Mouse (Mus musculus) right cerebral cortex, postnatal 25 days (tissue): ENCODE results near the gene Dgkg.

ENCODE experiments used
- DNase-seq: peaks from one replicate; pipeline ENCODE4 v3.0.0; 2022

Dgkg gene

GRCm38 (mm10) chr16:22593907-22594306 lies 63.1 kb downstream of the Dgkg start:
- DNase-seq: no peak

DNA sequence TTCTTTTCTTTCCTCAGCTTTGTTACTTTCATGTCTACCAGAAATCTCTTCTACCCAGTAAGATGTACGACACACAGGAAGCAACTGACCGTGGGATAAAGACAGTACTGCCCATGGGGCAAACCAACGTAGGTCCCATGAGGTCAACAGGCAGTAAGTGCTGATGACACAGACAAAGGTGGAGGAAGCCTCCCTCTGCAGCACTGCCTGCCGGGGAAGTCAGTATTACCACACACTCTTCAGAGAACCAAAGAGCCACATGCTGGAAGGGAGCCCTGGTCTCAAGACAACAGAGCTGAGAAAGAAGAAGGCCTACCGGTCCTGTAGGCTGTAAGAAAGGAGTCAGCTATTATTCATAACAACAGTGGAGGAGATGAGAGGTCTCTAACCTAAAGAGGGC lies 67.4 kb downstream of the Dgkg start:
- no peak for DNase-seq

- DNase-seq: no peak
These were observed 70.7 kb downstream of the Dgkg start for GRCm38 (mm10) chr16:22586151-22586836.

- no peak for DNase-seq
These were observed 71.5 kb downstream of the Dgkg start for GRCm38 (mm10) chr16:22585523-22585922.

GRCm38 (mm10) chr16:22583401-22583800 lies 73.6 kb downstream of the Dgkg start:
- no peak for DNase-seq

GRCm38 (mm10) chr16:22582173-22582929 lies 74.7 kb downstream of the Dgkg start:
- DNase-seq: no peak

DNA sequence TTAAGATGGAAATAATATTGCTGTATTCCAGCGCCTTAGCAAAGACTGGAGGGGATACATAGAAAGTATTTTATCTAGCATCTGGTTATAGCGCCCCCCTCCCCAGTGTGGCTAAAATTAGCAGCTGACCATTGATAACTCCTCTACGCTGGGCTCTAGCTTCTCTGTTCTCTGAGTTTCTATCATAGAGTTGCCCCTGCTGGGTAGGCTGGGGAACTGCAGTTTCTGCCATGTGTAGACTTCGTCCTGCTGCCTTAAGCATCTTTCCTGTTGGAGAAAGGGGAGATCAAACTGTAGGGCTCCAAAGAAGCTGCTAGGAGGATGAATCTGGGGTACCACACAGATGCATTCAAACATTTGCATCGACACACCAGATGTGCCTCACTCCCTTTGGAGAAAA lies 76.9 kb downstream of the Dgkg start:
- DNase-seq: no peak

GRCm38 (mm10) chr16:22578883-22579282 lies 78.1 kb downstream of the Dgkg start:
- no peak for DNase-seq

GRCm38 (mm10) chr16:22577656-22578055 lies 79.4 kb downstream of the Dgkg start:
- DNase-seq: no peak

DNA sequence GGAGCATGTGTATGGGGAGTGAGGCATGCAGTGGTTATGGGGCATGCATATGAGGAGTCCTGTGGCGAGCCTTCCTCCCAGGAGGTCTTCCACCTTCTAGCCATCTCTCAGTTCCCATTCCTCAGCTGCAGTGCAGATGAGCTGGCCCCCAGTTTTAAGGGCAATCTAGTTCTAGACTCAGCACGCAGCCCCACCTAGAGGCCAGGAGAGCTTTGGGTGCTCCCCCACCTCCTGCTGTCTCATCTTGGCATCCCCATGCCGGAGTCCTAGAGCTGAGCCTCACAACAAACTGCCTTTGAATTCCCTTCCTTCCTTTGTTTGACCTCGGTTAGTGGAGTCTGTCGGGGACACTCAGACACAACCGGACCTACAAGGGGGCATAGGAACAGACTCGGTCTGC lies 82.9 kb downstream of the Dgkg start:
- no peak for DNase-seq

- no peak for DNase-seq
These were observed 84.2 kb downstream of the Dgkg start for GRCm38 (mm10) chr16:22572641-22573341.

GRCm38 (mm10) chr16:22564907-22565272 lies 92.1 kb downstream of the Dgkg start:
- DNase-seq: no peak

- DNase-seq: no peak
These were observed 92.6 kb downstream of the Dgkg start for GRCm38 (mm10) chr16:22564259-22564906.

DNA sequence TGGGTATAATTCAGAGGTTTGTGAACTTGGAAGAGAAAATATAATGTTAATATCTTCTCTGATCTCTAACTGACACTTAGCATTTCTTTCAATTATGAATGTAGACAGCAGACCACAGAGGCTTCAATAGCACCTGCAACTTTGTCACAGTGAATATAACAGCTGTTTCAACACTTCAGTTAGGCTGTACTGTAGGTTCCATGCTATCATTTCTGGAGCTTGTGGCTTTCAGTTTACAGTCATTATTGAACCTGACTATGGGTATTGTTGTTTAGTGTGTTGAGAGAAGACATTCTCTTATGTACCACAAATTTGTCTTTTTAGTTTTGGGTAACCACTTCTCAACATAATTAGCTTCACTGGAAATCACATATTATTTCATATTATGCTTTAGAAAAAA lies 93.4 kb downstream of the Dgkg start:
- no peak for DNase-seq

- no peak for DNase-seq
These were observed 102.0 kb downstream of the Dgkg start for GRCm38 (mm10) chr16:22554996-22555395.

DNA sequence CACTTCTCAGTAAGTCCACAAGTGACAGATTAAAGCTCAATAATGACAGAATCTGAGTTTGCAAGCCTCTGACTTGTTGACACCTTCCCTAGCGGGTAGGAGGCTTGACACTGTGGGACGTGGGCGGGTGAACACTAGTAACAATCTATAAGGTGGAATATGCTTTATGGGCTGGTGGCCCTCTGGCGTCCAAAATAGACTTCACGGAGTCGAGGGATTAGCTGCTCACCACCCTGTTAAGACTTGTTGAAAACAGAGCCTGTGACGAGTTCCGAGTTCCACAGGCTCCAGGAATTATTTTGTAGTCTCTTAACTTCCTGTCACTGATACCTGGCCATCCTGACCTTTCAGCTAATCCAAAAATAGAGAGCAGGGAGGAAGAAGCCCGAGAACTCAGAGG lies 104.7 kb downstream of the Dgkg start:
- no peak for DNase-seq

GRCm38 (mm10) chr16:22551231-22552000 lies 105.6 kb downstream of the Dgkg start:
- DNase-seq: no peak

GRCm38 (mm10) chr16:22549346-22549745 lies 107.7 kb downstream of the Dgkg start:
- DNase-seq: no peak

- DNase-seq: peak; percentile 82
These were observed 108.6 kb downstream of the Dgkg start for GRCm38 (mm10) chr16:22548167-22549080.

GRCm38 (mm10) chr16:22547741-22548140 lies 109.3 kb downstream of the Dgkg start:
- no peak for DNase-seq

- DNase-seq: no peak
These were observed 111.2 kb downstream of the Dgkg start for GRCm38 (mm10) chr16:22545799-22546198.
